ENCODE assay signal across 16 mouse cellular contexts in the genomic region with DNA sequence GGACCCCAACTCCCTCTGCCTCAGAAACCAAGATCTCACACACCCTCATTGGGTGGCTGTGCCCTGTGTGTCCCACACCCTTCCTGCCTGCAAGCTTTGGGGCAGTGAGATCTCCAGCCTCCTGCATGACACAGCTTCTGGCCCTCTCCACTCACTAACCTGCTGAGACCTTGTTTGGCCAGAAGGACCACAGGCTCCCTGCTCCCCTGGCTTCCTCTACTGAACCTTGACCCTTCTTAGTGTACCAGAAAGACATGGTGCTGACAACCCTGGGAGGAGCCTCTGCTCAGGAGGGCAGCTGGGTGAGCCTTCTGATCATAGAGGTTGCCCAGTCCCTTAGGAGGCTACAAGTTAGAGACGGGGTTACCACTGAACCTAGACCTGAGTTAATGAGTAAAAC. TPM values are rescaled to one million over a fixed set of nuclear protein-coding genes. Genes with fewer than 3 reads are reported as not detected.
DNase-seq lines count a peak whose midpoint lies in the region; ATAC-seq and TF ChIP-seq lines count a peak whose summit lies in the region.
"Had no signal": no experiment of that assay in that cellular context is flagged by ENCODE, and none has a peak within 500 bp of the region (broad histone marks: within the 10 kb centered on the region; RNA-seq: fewer than 3 reads in every experiment).

No protein-coding gene starts in this region.

- H3K9me3 ChIP-seq in heart, embryonic 11.5 days (replicated peaks; ENCODE audit: control insufficient read depth, low read length), result no peaks in the 10 kb centered on the region
- H3K9me3 ChIP-seq in kidney, embryonic 14.5 days (ENCODE audit: control insufficient read depth, low read length), result no peaks in the 10 kb centered on the region
- no peaks in the 10 kb centered on the region for H3K9me3 ChIP-seq in liver, embryonic 11.5 days (ENCODE audit: control insufficient read depth, low read length)
- H3K9me3 ChIP-seq in stomach, postnatal 0 days (ENCODE audit: control insufficient read depth, low read length), result no peaks in the 10 kb centered on the region
- H3K9me3 ChIP-seq in forebrain, postnatal 0 days (ENCODE audit: low read length), result no peaks in the 10 kb centered on the region
- H3K9me3 ChIP-seq: heart, embryonic 10.5 days had no signal

- no peaks in the 10 kb centered on the region for H3K27me3 ChIP-seq in heart, embryonic 11.5 days (ENCODE audit: control insufficient read depth, insufficient read depth, low read length)
- H3K27me3 ChIP-seq in kidney, embryonic 14.5 days (ENCODE audit: control insufficient read depth, insufficient read depth, low read length), result no peaks in the 10 kb centered on the region
- no peaks in the 10 kb centered on the region for H3K27me3 ChIP-seq in liver, embryonic 11.5 days (replicated peaks; ENCODE audit: control insufficient read depth, insufficient read depth, low read length)
- no peaks in the 10 kb centered on the region for H3K27me3 ChIP-seq in stomach, postnatal 0 days (ENCODE audit: control insufficient read depth, insufficient read depth, low read length)
- H3K27me3 ChIP-seq in forebrain, postnatal 0 days (ENCODE audit: insufficient read depth, low read length), result no peaks in the 10 kb centered on the region

- ATAC-seq in heart, embryonic 11.5 days (replicated peaks; ENCODE audit: insufficient number of reproducible peaks, low FRiP score, low TSS enrichment), result no peak
- ATAC-seq in kidney, embryonic 14.5 days (ENCODE audit: low FRiP score, low TSS enrichment), result no peak
- no peak for ATAC-seq in liver, embryonic 11.5 days (replicated peaks; ENCODE audit: low FRiP score)
- no peak for ATAC-seq in stomach, postnatal 0 days (ENCODE audit: low FRiP score, low TSS enrichment)
- ATAC-seq in forebrain, postnatal 0 days, result no peak
- no peak for ATAC-seq in cerebellum, adult (ENCODE audit: insufficient number of reproducible peaks, low FRiP score, low TSS enrichment)

- H3K4me2 ChIP-seq in heart, embryonic 11.5 days, result no peak overlapping the region
- H3K4me2 ChIP-seq in kidney, embryonic 14.5 days (replicated peaks; ENCODE audit: low read depth, low read length), result no peak overlapping the region
- H3K4me2 ChIP-seq in liver, embryonic 11.5 days, result no peak overlapping the region
- no peak overlapping the region for H3K4me2 ChIP-seq in stomach, postnatal 0 days (replicated peaks; ENCODE audit: low read depth)
- no peak overlapping the region for H3K4me2 ChIP-seq in forebrain, postnatal 0 days (ENCODE audit: low read depth)
- H3K4me2 ChIP-seq: hindbrain, embryonic 14.5 days had no signal

- H3K27ac ChIP-seq in heart, embryonic 11.5 days (ENCODE audit: low read depth, low read length), result no peak overlapping the region
- H3K27ac ChIP-seq in kidney, embryonic 14.5 days (ENCODE audit: low read depth, low read length), result peak overlapping the region; percentile 57
- H3K27ac ChIP-seq in liver, embryonic 11.5 days (ENCODE audit: low read depth, low read length), result peak overlapping the region; percentile 57
- H3K27ac ChIP-seq in stomach, postnatal 0 days (replicated peaks), result peak overlapping the region; percentile 75
- H3K27ac ChIP-seq in forebrain, postnatal 0 days (ENCODE audit: low read depth, low read length), result no peak overlapping the region
- H3K27ac ChIP-seq: heart, embryonic 10.5 days; hindbrain, embryonic 14.5 days had no signal

- TF ChIP-seq CTCF in stomach, postnatal 0 days (IDR thresholded peaks at IDR 0.05; ENCODE audit: low read depth), result no peak
- TF ChIP-seq CTCF in forebrain, postnatal 0 days (IDR thresholded peaks at IDR 0.05; ENCODE audit: low read depth), result no peak

- TF ChIP-seq EP300 in stomach, postnatal 0 days (optimal IDR thresholded peaks at IDR 0.05), result no peak

- 0 out of 2 replicates have a peak overlapping the region, but pooled peaks have one; percentile 22 for H3K9ac ChIP-seq in heart, embryonic 11.5 days (ENCODE audit: low read depth, low read length)
- H3K9ac ChIP-seq in kidney, embryonic 14.5 days (ENCODE audit: low read depth, low read length), result no peak overlapping the region
- H3K9ac ChIP-seq in liver, embryonic 11.5 days (ENCODE audit: low read depth, low read length), result no peak overlapping the region
- 0 out of 2 replicates have a peak overlapping the region, but pooled peaks have one; percentile 8 for H3K9ac ChIP-seq in stomach, postnatal 0 days (ENCODE audit: low read length)
- no peak overlapping the region for H3K9ac ChIP-seq in forebrain, postnatal 0 days
- H3K9ac ChIP-seq: hindbrain, embryonic 14.5 days had no signal

- DNase-seq in heart, adult 8-10 months (ENCODE audit: low spot score), result no peak
- no peak for DNase-seq in liver, embryonic 11.5 days (ENCODE audit: low spot score)
- peak; percentile 39 for DNase-seq in stomach, postnatal 0 days (ENCODE audit: low spot score)
- no peak for DNase-seq in forebrain, postnatal 0 days
- DNase-seq in cerebellum, postnatal 25 days, result no peak
- DNase-seq: cerebellum, adult 11-12 months; embryo, embryonic 11 days; thymus, postnatal 36 days had no signal

- H3K4me1 ChIP-seq in heart, embryonic 11.5 days (ENCODE audit: control insufficient read depth, insufficient read depth, low read length), result peaks cover 16% of the 10 kb centered on the region
- no peaks in the 10 kb centered on the region for H3K4me1 ChIP-seq in kidney, embryonic 14.5 days (ENCODE audit: control insufficient read depth, insufficient read depth, low read length)
- H3K4me1 ChIP-seq in liver, embryonic 11.5 days (replicated peaks; ENCODE audit: control insufficient read depth, insufficient read depth, low read length), result peaks cover 2% of the 10 kb centered on the region; the same call in 1 of the 2 replicates
- H3K4me1 ChIP-seq in stomach, postnatal 0 days (replicated peaks; ENCODE audit: control insufficient read depth, insufficient read depth), result no peaks in the 10 kb centered on the region
- H3K4me1 ChIP-seq in forebrain, postnatal 0 days (ENCODE audit: insufficient read depth), result no peaks in the 10 kb centered on the region

- peaks cover 37% of the 10 kb centered on the region for H3K36me3 ChIP-seq in heart, embryonic 11.5 days (ENCODE audit: control insufficient read depth, insufficient read depth, low read length)
- peaks cover 53% of the 10 kb centered on the region for H3K36me3 ChIP-seq in kidney, embryonic 14.5 days (ENCODE audit: control insufficient read depth, insufficient read depth, low read length)
- peaks cover 15% of the 10 kb centered on the region for H3K36me3 ChIP-seq in liver, embryonic 11.5 days (ENCODE audit: control insufficient read depth, insufficient read depth, low read length)
- peaks cover 18% of the 10 kb centered on the region for H3K36me3 ChIP-seq in stomach, postnatal 0 days (ENCODE audit: control insufficient read depth, insufficient read depth, low read length)
- H3K36me3 ChIP-seq in forebrain, postnatal 0 days (ENCODE audit: insufficient read depth), result peaks cover 44% of the 10 kb centered on the region

- WGBS in heart, embryonic 11.5 days (ENCODE audit: insufficient replicate concordance), result 87% methylated on average over 1 of the region's 1 CpGs
- 68% methylated on average over 1 of the region's 1 CpGs for WGBS in kidney, embryonic 14.5 days
- WGBS in liver, embryonic 11.5 days, result 79% methylated on average over 1 of the region's 1 CpGs
- 71% methylated on average over 1 of the region's 1 CpGs for WGBS in stomach, postnatal 0 days
- 100% methylated on average over 1 of the region's 1 CpGs for WGBS in forebrain, postnatal 0 days

- no peak overlapping the region for H3K4me3 ChIP-seq in heart, embryonic 11.5 days (ENCODE audit: low read depth, low read length)
- H3K4me3 ChIP-seq in kidney, embryonic 14.5 days (ENCODE audit: low read length), result no peak overlapping the region
- no peak overlapping the region for H3K4me3 ChIP-seq in liver, embryonic 11.5 days (ENCODE audit: low read depth, low read length)
- H3K4me3 ChIP-seq in stomach, postnatal 0 days (ENCODE audit: low read depth, low read length), result no peak overlapping the region
- no peak overlapping the region for H3K4me3 ChIP-seq in forebrain, postnatal 0 days (ENCODE audit: low read depth, low read length)
- H3K4me3 ChIP-seq: heart, embryonic 10.5 days had no signal

RNA-seq across cellular contexts. Expression of gene Ctrb1, which starts 18.4 kb away (rescaled TPM):
- not detected in 2 replicates for polyA plus RNA-seq in heart, embryonic 11.5 days (2014; fragmentation: Nextera tagmentation; extraction: Ambion mirVana)
- total RNA-seq in heart, adult 8-10 months (2022), result not detected
- not detected in 2 replicates for polyA plus RNA-seq in kidney, embryonic 14.5 days (2014; fragmentation: Nextera tagmentation; extraction: Ambion mirVana)
- not detected in 2 replicates for polyA plus RNA-seq in liver, embryonic 11.5 days (2014; fragmentation: Nextera tagmentation; extraction: Ambion mirVana)
- polyA plus RNA-seq in stomach, postnatal 0 days (2015; fragmentation: Nextera tagmentation; extraction: Ambion mirVana), result 20.2 and 24.1 TPM in 2 replicates
- total RNA-seq in forebrain, postnatal 0 days (2014; rRNA removed), result not detected in 2 replicates
- not detected in 2 replicates for polyA plus RNA-seq in forebrain, postnatal 0 days (2015; fragmentation: Nextera tagmentation; extraction: Ambion mirVana)
- total RNA-seq: layer of hippocampus, postnatal 25 days; megakaryocyte progenitor cell, adult 5-6 weeks; monocyte, adult 5-6 weeks had no signal
- polyA plus RNA-seq: heart, embryonic 10.5 days; hindbrain, embryonic 14.5 days had no signal

RNA-seq across cellular contexts. Expression of gene Bcar1, which starts 34.4 kb away (rescaled TPM):
- 46.6 and 53.8 TPM in 2 replicates for polyA plus RNA-seq in heart, embryonic 11.5 days (2014; fragmentation: Nextera tagmentation; extraction: Ambion mirVana)
- total RNA-seq in heart, adult 8-10 months (2022), result 10 to 100 TPM; 18.5 to 21.8 (median 19.5) TPM
- 39.1 and 55.6 TPM in 2 replicates for polyA plus RNA-seq in kidney, embryonic 14.5 days (2014; fragmentation: Nextera tagmentation; extraction: Ambion mirVana)
- polyA plus RNA-seq in liver, embryonic 11.5 days (2014; fragmentation: Nextera tagmentation; extraction: Ambion mirVana), result 26.1 and 27.8 TPM in 2 replicates
- polyA plus RNA-seq in stomach, postnatal 0 days (2015; fragmentation: Nextera tagmentation; extraction: Ambion mirVana), result 22.6 and 27.4 TPM in 2 replicates
- total RNA-seq in forebrain, postnatal 0 days (2014; rRNA removed), result 53.4 and 60.3 TPM in 2 replicates
- polyA plus RNA-seq in forebrain, postnatal 0 days (2015; fragmentation: Nextera tagmentation; extraction: Ambion mirVana), result 43.4 and 47.0 TPM in 2 replicates
- total RNA-seq: monocyte, adult 5-6 weeks had no signal

Comparison
In these comparisons a context has a peak if more than half of its experiments do, and no peak if none do; other contexts are left out.
1. H3K27ac ChIP-seq: peak in kidney, embryonic 14.5 days (single experiment), liver, embryonic 11.5 days (single experiment) and stomach, postnatal 0 days (single experiment); none in heart, embryonic 11.5 days (single experiment) and forebrain, postnatal 0 days (single experiment).
2. H3K9ac ChIP-seq: peak in heart, embryonic 11.5 days (single experiment) and stomach, postnatal 0 days (single experiment); none in kidney, embryonic 14.5 days (single experiment), liver, embryonic 11.5 days (single experiment) and forebrain, postnatal 0 days (single experiment).
3. RNA of gene Ctrb1, which starts 18.4 kb away (polyA plus RNA-seq): 20.2 to 24.1 TPM in stomach, postnatal 0 days; not detected in kidney, embryonic 14.5 days, not detected in heart, embryonic 11.5 days, not detected in liver, embryonic 11.5 days and not detected in forebrain, postnatal 0 days; every median in the first group is over 10 times any median in the second.